Mouse (Mus musculus) hindbrain, embryonic 16.5 days (tissue): Measurements from ENCODE around the gene Zfp593. TPM values are rescaled to one million over a fixed set of nuclear protein-coding genes. Genes with fewer than 3 reads are reported as not detected.

Experiments used
- ATAC-seq: fragments of 200-750 bp; cut with Nextera tagmentation; 2 replicates; pipeline ENCODE4 v1.8.0; 2017; ENCODE audit warnings: moderate TSS enrichment, moderate library complexity
- H3K27ac ChIP-seq: fragments of 300-500 bp; sonication (generic); 2 replicates; pipeline ENCODE4 v1.5.1; 2014; ENCODE audit warnings: low read depth, mild to moderate bottlenecking, control low read depth, low read length, moderate library complexity
- H3K27me3 ChIP-seq: fragments of 300-500 bp; sonication (generic); replicated peaks from 2 replicates; pipeline ENCODE4 v1.6.1; 2014; ENCODE audit warnings: low read length; ENCODE audit not compliant: control insufficient read depth, insufficient read depth
- H3K36me3 ChIP-seq: fragments of 300-500 bp; sonication (generic); 2 replicates; pipeline ENCODE4 v1.6.1; 2014; ENCODE audit warnings: mild to moderate bottlenecking, low read length, moderate library complexity, mixed read lengths; ENCODE audit not compliant: control insufficient read depth, insufficient read depth
- H3K4me1 ChIP-seq: fragments of 300-500 bp; sonication (generic); 2 replicates; pipeline ENCODE4 v1.6.1; 2014; ENCODE audit warnings: low read depth, low read length; ENCODE audit not compliant: control insufficient read depth, insufficient read depth
- H3K4me2 ChIP-seq: fragments of 300-500 bp; sonication (generic); 2 replicates; pipeline ENCODE4 v1.6.1; 2014; ENCODE audit warnings: mild to moderate bottlenecking, low read length, control low read depth, moderate library complexity
- H3K4me3 ChIP-seq: fragments of 300-500 bp; sonication (generic); 2 replicates; pipeline ENCODE4 v1.5.1; 2014; ENCODE audit warnings: mild to moderate bottlenecking, low read length, control low read depth, moderate library complexity
- H3K9ac ChIP-seq: fragments of 300-500 bp; sonication (generic); 2 replicates; pipeline ENCODE4 v1.6.1; 2014; ENCODE audit warnings: low read depth, mild to moderate bottlenecking, control low read depth, low read length, moderate library complexity
- H3K9me3 ChIP-seq: fragments of 300-500 bp; sonication (generic); 2 replicates; pipeline ENCODE4 v1.6.1; 2014; ENCODE audit warnings: mild to moderate bottlenecking, low read length, moderate library complexity; ENCODE audit not compliant: control insufficient read depth
- WGBS: fragments of 180-500 bp; shearing (Covaris S2); extraction: QIAGEN DNeasy Blood & Tissue Kit; methylation state at CpG from one replicate; pipeline ENCODE4 v1.1.7; 2014; 5-methylcytosine and 5-hydroxymethylcytosine counted together
- polyA plus RNA-seq: library from polyadenylated mRNA; unstranded; fragments of >200 nt; fragmentation: Nextera tagmentation; extraction: Ambion mirVana; gene quantifications from 2 replicates; pipeline ENCODE4 v1.2.1, GENCODE M21; 2015

Gene Zfp593
- polyA plus RNA-seq, 1 experiment from 2014 or later, result 13.3 TPM

- WGBS, result 75% methylated on average over 2 of the region's 2 CpGs
- H3K4me1 ChIP-seq, result no peaks in the 10 kb centered on the region
- no peaks in the 10 kb centered on the region for H3K9me3 ChIP-seq
- no peaks in the 10 kb centered on the region for H3K27me3 ChIP-seq
- no peak overlapping the region for H3K4me2 ChIP-seq
- no peak overlapping the region for H3K4me3 ChIP-seq
- H3K27ac ChIP-seq, result no peak overlapping the region
- H3K36me3 ChIP-seq, result no peaks in the 10 kb centered on the region
- no peak overlapping the region for H3K9ac ChIP-seq
- no peak for ATAC-seq
Measured at GRCm38 (mm10) chr4:134199371-134199770, 46.0 kb downstream of the Zfp593 start.

Other genes with a start within 250 kb of the Zfp593 start
- 49.7 and 49.8 TPM in 2 replicates for gene Dhdds, start 244.7 kb downstream of the Zfp593 start, polyA plus RNA-seq
- 0.16 and 0.35 TPM in 2 replicates for gene Lin28a, start 226.8 kb downstream of the Zfp593 start, polyA plus RNA-seq
- not detected in 2 replicates for gene Zfp683, start 191.8 kb downstream of the Zfp593 start, polyA plus RNA-seq
- gene Crybg2, start 184.8 kb downstream of the Zfp593 start, polyA plus RNA-seq, result 3.7 and 5.3 TPM in 2 replicates
- 1.5 and 1.8 TPM in 2 replicates for gene Cd52, start 150.5 kb downstream of the Zfp593 start, polyA plus RNA-seq
- gene Ubxn11, start 143.0 kb downstream of the Zfp593 start, polyA plus RNA-seq, result 21.3 and 21.5 TPM in 2 replicates
- gene Sh3bgrl3, start 116.8 kb downstream of the Zfp593 start, polyA plus RNA-seq, result 467 and 509 TPM in 2 replicates
- 17.6 and 18.0 TPM in 2 replicates for gene Cep85, start 58.5 kb downstream of the Zfp593 start, polyA plus RNA-seq
- gene Gm7534, start 42.6 kb downstream of the Zfp593 start, polyA plus RNA-seq, result not detected in 2 replicates
- gene Catsper4, start 18.2 kb downstream of the Zfp593 start, polyA plus RNA-seq, result not detected in 2 replicates
- 0.10 and 0.21 TPM in 2 replicates for gene Cnksr1, start 7.2 kb downstream of the Zfp593 start, polyA plus RNA-seq
- 0.50 and 0.60 TPM in 2 replicates for gene E130218I03Rik, start 1.9 kb downstream of the Zfp593 start, polyA plus RNA-seq
- 0.94 and 1.1 TPM in 2 replicates for gene Gm30191, start 1.3 kb upstream of the Zfp593 start, polyA plus RNA-seq
- 15.7 and 16.9 TPM in 2 replicates for gene Grrp1, start 8.5 kb upstream of the Zfp593 start, polyA plus RNA-seq
- gene Pdik1l, start 42.3 kb upstream of the Zfp593 start, polyA plus RNA-seq, result 32.5 and 36.1 TPM in 2 replicates
- gene Trim63, start 69.5 kb upstream of the Zfp593 start, polyA plus RNA-seq, result 0.76 and 1.2 TPM in 2 replicates
- 0.17 and 0.25 TPM in 2 replicates for gene Slc30a2, start 97.6 kb upstream of the Zfp593 start, polyA plus RNA-seq
- gene Extl1, start 138.3 kb upstream of the Zfp593 start, polyA plus RNA-seq, result 0.65 and 0.66 TPM in 2 replicates
- 7.8 and 8.5 TPM in 2 replicates for gene Pafah2, start 150.7 kb upstream of the Zfp593 start, polyA plus RNA-seq
- 5,655 and 5,657 TPM in 2 replicates for gene Stmn1, start 222.7 kb upstream of the Zfp593 start, polyA plus RNA-seq